Mouse (Mus musculus) heart, postnatal 0 days (tissue): ENCODE measurements around the gene Syt8. TPM values are rescaled to one million over a fixed set of nuclear protein-coding genes. Genes with fewer than 3 reads are reported as not detected.
A peak's percentile ranks its signal among the peaks of the same experiment; 100 is the strongest.

Experiments
- ATAC-seq: fragments of 200-750 bp; cut with Nextera tagmentation; 2 replicates; pipeline ENCODE4 v1.8.0; 2017; ENCODE audit warnings: low read depth, moderate number of reproducible peaks, moderate library complexity; ENCODE audit not compliant: insufficient read depth
- DNase-seq: peaks from one replicate; pipeline ENCODE4 v3.0.0-alpha.2; 2016; ENCODE audit warnings: low spot score
- H3K27ac ChIP-seq: fragments of 300-500 bp; sonication (generic); 2 replicates; pipeline ENCODE4 v1.5.1; 2014; ENCODE audit warnings: low read depth, mild to moderate bottlenecking
- H3K27me3 ChIP-seq: fragments of 300-500 bp; sonication (generic); 2 replicates; pipeline ENCODE4 v1.6.1; 2014; ENCODE audit warnings: low read length, mixed read lengths; ENCODE audit not compliant: control insufficient read depth, insufficient read depth
- H3K36me3 ChIP-seq: fragments of 300-500 bp; sonication (generic); replicated peaks from 2 replicates; pipeline ENCODE4 v1.6.1; 2014; ENCODE audit warnings: low read length, mixed read lengths; ENCODE audit not compliant: control insufficient read depth, insufficient read depth
- H3K4me1 ChIP-seq: fragments of 300-500 bp; sonication (generic); 2 replicates; pipeline ENCODE4 v1.6.1; 2014; ENCODE audit warnings: antibody characterized with exemption; ENCODE audit not compliant: control insufficient read depth, insufficient read depth
- H3K4me2 ChIP-seq: fragments of 300-500 bp; sonication (generic); 2 replicates; pipeline ENCODE4 v1.6.1; 2014; ENCODE audit warnings: low read depth, mild to moderate bottlenecking, low read length, moderate library complexity
- H3K4me3 ChIP-seq: fragments of 300-500 bp; sonication (generic); 2 replicates; pipeline ENCODE4 v1.5.1; 2014; ENCODE audit warnings: low read depth, low read length
- H3K9ac ChIP-seq: fragments of 300-500 bp; sonication (generic); replicated peaks from 2 replicates; pipeline ENCODE4 v1.6.1; 2014; ENCODE audit warnings: low read depth, low read length, mixed read lengths
- H3K9me3 ChIP-seq: fragments of 300-500 bp; sonication (generic); replicated peaks from 2 replicates; pipeline ENCODE4 v1.6.1; 2016; ENCODE audit warnings: low read length; ENCODE audit not compliant: control insufficient read depth
- CTCF ChIP-seq: IDR thresholded peaks from 2 replicates; pipeline ENCODE4 v1.5.1; 2016; ENCODE audit warnings: antibody characterized with exemption, control low read depth, low read depth
- EP300 ChIP-seq: IDR thresholded peaks from 2 replicates; pipeline ENCODE4 v1.6.1; 2016; ENCODE audit warnings: antibody characterized with exemption, low read depth
- WGBS: fragments of 180-500 bp; shearing (Covaris S2); extraction: QIAGEN DNeasy Blood & Tissue Kit; methylation state at CpG from one replicate; pipeline ENCODE4 v1.1.7; 2014; 5-methylcytosine and 5-hydroxymethylcytosine counted together
- polyA plus RNA-seq: library from polyadenylated mRNA; unstranded; fragments of >200 nt; fragmentation: Nextera tagmentation; extraction: Ambion mirVana; gene quantifications from 2 replicates; pipeline ENCODE4 v1.2.1, GENCODE M21; 2015
- total RNA-seq: library from RNA; depleted of rRNA; stranded (reverse); fragments of >200 nt; gene quantifications from 2 replicates; pipeline ENCODE4 v1.2.3, GENCODE M21; 2014; ENCODE audit warnings: low replicate concordance

Syt8 gene
- total and polyA plus RNA-seq, 2 experiments from 2014 or later: 18.0 TPM; not detected in 1

DNA sequence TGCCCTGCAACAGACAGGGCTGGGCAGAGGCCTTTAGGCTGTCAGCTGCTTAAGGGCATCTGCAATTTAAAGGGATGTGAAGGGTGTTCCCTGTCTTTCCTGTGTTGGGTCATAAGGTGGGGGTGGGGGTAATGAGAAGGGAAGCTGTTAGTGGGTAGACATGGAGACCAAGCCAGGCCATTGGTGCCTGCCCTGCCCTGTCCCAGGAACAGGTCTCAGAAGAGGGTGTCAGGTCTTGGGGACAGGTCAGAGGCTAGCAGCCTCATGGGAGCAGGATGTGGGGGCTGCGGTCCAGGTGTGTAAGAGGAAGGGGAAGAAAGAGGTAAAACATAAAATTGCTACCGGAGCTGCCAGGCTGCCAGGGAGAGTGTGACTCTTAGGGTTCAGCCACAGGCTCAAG, 26.8 kb downstream of the Syt8 start:
- no peak for ATAC-seq
- Histone ChIP-seq H3K4me1 (peaks cover 60% of the 10 kb centered on the region), H3K9me3 (no peaks in the 10 kb centered on the region), H3K36me3 (no peaks in the 10 kb centered on the region), H3K9ac (peak overlapping the region; percentile 30; the same call in 1 of the 2 replicates), H3K4me2 (peak overlapping the region; percentile 37; the same call in 1 of the 2 replicates), H3K4me3 (peak overlapping the region; percentile 23; the same call in 1 of the 2 replicates), H3K27ac (peak overlapping the region; percentile 97; the same call in 1 of the 2 replicates), H3K27me3 (no peaks in the 10 kb centered on the region)
- DNase-seq: no peak
- WGBS: 86% methylated on average over 2 of the region's 2 CpGs
- TF ChIP-seq EP300 (no peak), CTCF (no peak)

DNA sequence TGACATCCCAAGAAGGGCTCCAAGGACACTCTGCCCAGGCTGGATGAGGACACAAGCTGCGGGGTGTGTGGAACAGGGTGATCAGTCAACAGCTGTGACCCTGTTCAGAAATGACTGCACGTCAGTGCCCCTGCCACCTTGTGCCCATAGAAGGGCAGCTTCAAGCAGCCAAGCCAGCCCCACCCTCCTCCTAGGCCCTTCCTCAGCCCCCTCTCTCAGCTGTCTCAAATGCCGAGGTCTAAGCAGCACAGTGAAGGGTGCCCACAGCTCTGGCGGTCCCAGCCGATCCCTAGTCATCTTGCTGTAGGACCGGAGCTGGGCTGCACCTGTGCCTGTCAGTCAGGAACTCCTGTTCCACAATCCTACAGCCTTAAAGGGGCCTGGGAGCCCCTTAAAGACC, 27.5 kb downstream of the Syt8 start:
- Histone ChIP-seq H3K36me3 (no peaks in the 10 kb centered on the region), H3K4me2 (peak overlapping the region; percentile 37; the same call in 1 of the 2 replicates)

DNA sequence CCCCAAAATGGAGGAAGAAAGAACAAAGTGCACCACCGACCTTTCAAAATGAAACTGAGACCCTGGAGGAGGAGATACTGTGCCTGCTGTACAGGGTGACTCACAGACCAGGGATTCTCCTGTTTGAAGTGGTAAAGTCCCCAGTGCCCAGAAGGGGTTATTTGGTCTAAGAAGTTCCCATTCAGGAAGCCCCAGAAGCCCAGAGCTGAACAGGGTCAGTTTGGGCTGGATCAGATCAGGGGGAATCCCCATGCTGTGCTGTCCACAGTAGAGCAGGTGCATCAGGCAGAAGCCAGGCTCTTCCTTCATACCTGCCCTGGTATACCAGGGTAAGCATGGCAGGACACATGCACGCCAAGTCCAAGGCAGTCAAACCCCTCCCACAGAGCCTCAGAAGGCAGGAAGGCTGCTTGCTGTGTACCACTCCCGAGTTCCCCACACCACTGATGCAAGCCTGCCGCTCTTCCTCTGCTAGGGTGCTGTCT, 28.0 kb downstream of the Syt8 start:
- DNase-seq: no peak
- Histone ChIP-seq H3K4me1 (peaks cover 48% of the 10 kb centered on the region), H3K9ac (peak overlapping the region; percentile 30; the same call in 1 of the 2 replicates)

More for the DNA sequence above, 27.5 kb downstream of the Syt8 start:
- DNase-seq: no peak
- TF ChIP-seq EP300 (no peak), CTCF (no peak)
- WGBS: 57% methylated on average over 6 of the region's 6 CpGs
- 0 out of 2 replicates have a peak, but pooled peaks have one; percentile 10 for ATAC-seq
- H3K27me3 ChIP-seq: no peaks in the 10 kb centered on the region
- H3K4me3 ChIP-seq: peak overlapping the region; percentile 23; the same call in 1 of the 2 replicates
- peak overlapping the region; percentile 30; the same call in 1 of the 2 replicates for H3K9ac ChIP-seq
- peaks cover 52% of the 10 kb centered on the region for H3K4me1 ChIP-seq
- H3K9me3 ChIP-seq: no peaks in the 10 kb centered on the region
- H3K27ac ChIP-seq: peak overlapping the region; percentile 64

DNA sequence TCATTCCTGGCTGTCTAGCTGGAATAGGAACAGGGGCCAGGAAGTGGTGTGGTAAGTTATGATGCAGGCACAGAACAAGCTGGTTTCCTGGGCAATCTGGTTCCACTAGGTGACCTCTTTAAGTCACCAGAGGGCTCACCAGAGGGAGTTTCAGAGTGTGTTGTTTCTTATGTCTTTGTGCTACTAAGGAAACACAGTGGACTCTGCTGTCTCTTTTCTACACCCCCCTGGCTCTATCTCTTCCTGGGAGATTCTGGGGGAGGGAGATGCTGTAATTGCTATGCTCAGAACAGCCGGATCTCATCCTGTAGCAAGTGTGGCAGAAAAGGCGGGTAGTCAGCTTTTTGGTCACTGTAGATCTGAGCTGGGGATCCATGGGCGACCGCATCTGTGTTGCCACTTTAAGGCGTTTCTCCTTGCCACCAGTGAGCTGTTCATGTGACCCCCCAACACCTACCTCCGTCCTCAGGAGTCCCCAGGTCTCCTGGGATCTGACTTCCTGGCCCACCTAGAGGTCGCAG, 35.6 kb downstream of the Syt8 start:
- no peak overlapping the region for H3K9ac ChIP-seq
- WGBS: 74% methylated on average over 7 of the region's 7 CpGs
- no peaks in the 10 kb centered on the region for H3K36me3 ChIP-seq
- peak overlapping the region; percentile 68 for H3K27ac ChIP-seq
- no peaks in the 10 kb centered on the region for H3K27me3 ChIP-seq
- H3K4me3 ChIP-seq: no peak overlapping the region
- H3K9me3 ChIP-seq: no peaks in the 10 kb centered on the region
- ATAC-seq (peak; percentile 12; the same call in 1 of the 2 replicates), DNase-seq (peak; percentile 51)
- TF ChIP-seq EP300: no peak
- TF ChIP-seq CTCF: no peak
- no peak overlapping the region for H3K4me2 ChIP-seq
- H3K4me1 ChIP-seq: peaks cover 19% of the 10 kb centered on the region

More for the DNA sequence above, 28.0 kb downstream of the Syt8 start:
- Histone ChIP-seq H3K27ac (peak overlapping the region; percentile 64), H3K4me3 (peak overlapping the region; percentile 23; the same call in 1 of the 2 replicates), H3K27me3 (no peaks in the 10 kb centered on the region), H3K9me3 (no peaks in the 10 kb centered on the region), H3K36me3 (no peaks in the 10 kb centered on the region), H3K4me2 (peak overlapping the region; percentile 37; the same call in 1 of the 2 replicates)
- WGBS: 70% methylated on average over 4 of the region's 4 CpGs
- ATAC-seq: no peak
- TF ChIP-seq CTCF (no peak), EP300 (no peak)

DNA sequence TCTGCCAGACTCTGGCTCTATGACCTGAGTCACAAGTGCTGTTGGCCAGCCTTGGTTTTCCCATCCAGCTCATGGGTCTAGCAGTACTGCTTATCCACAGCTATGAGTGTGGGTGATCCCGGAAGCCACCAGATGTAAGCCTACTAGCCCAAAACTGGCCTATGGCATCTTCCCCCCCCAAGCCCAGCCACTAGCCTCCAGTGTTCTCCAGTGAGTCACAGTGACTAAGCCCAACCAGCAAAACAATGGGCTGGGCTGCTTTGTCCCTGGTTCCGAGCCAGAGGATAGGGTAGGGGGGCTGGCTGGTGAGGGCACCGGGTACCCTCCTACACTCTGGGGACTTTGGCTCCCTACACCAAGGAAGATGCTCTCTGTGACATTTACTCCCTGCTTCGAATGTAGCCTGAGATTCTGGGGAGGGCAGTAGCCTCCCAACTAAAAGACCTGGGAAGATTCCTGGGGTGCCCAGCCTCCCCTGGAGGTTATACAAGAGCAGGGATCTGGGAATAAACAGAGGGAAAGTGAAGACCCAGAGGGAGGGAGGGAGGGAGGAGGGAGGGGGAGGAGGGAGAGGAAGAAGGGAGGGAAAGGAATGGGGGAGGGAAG, 36.3 kb downstream of the Syt8 start:
- H3K27me3 ChIP-seq: no peaks in the 10 kb centered on the region
- peak overlapping the region; percentile 68 for H3K27ac ChIP-seq
- no peaks in the 10 kb centered on the region for H3K9me3 ChIP-seq
- TF ChIP-seq EP300 (0 out of 2 replicates have a peak, but pooled peaks have one; percentile 44), CTCF (no peak)
- H3K36me3 ChIP-seq: no peaks in the 10 kb centered on the region
- whole genome bisulfite sequencing: 9% methylated on average over 4 of the region's 4 CpGs
- ATAC-seq: peak; percentile 86
- no peak overlapping the region for H3K4me2 ChIP-seq
- peaks cover 24% of the 10 kb centered on the region for H3K4me1 ChIP-seq
- H3K9ac ChIP-seq: peak overlapping the region; percentile 46; the same call in 1 of the 2 replicates
- DNase-seq: peak; percentile 80
- no peak overlapping the region for H3K4me3 ChIP-seq
